33 mouse cellular contexts compared by ENCODE assay signal in genomic region chr10:94253260-94253807, GRCm38 (mm10). TPM values are rescaled to one million over a fixed set of nuclear protein-coding genes. Genes with fewer than 3 reads are reported as not detected.
DNase-seq lines count a peak whose midpoint lies in the region; ATAC-seq and TF ChIP-seq lines count a peak whose summit lies in the region.
"Had no signal": no experiment of that assay in that cellular context is flagged by ENCODE, and none has a peak within 500 bp of the region (broad histone marks: within the 10 kb centered on the region; RNA-seq: fewer than 3 reads in every experiment).

No protein-coding gene starts in this region.

- intact Hi-C loops in heart, postnatal 25 days (cut with DNase I), result no loop called here

- no peak overlapping the region for H3K4me2 ChIP-seq in heart, embryonic 11.5 days
- no peak overlapping the region for H3K4me2 ChIP-seq in kidney, embryonic 15.5 days
- no peak overlapping the region for H3K4me2 ChIP-seq in lung, embryonic 14.5 days
- H3K4me2 ChIP-seq: embryonic facial prominence, embryonic 12.5 days; embryonic facial prominence, embryonic 15.5 days; heart, embryonic 12.5 days; heart, embryonic 15.5 days; hindbrain, embryonic 13.5 days had no signal

- no peaks in the 10 kb centered on the region for H3K9me3 ChIP-seq in heart, embryonic 11.5 days (replicated peaks; ENCODE audit: control insufficient read depth, low read length)
- H3K9me3 ChIP-seq in kidney, embryonic 15.5 days (replicated peaks), result no peaks in the 10 kb centered on the region
- no peaks in the 10 kb centered on the region for H3K9me3 ChIP-seq in lung, embryonic 14.5 days (ENCODE audit: low read depth, low read length)
- H3K9me3 ChIP-seq: embryonic facial prominence, embryonic 12.5 days; embryonic facial prominence, embryonic 15.5 days; heart, embryonic 15.5 days; hindbrain, embryonic 13.5 days had no signal

- no peak overlapping the region for H3K27ac ChIP-seq in heart, embryonic 11.5 days (ENCODE audit: low read depth, low read length)
- peak overlapping the region; percentile 76 for H3K27ac ChIP-seq in kidney, embryonic 15.5 days
- no peak overlapping the region for H3K27ac ChIP-seq in lung, embryonic 14.5 days (ENCODE audit: low read depth)
- H3K27ac ChIP-seq: embryonic facial prominence, embryonic 12.5 days; embryonic facial prominence, embryonic 15.5 days; gastrocnemius, adult 2 months; heart, adult 2 months; heart, embryonic 15.5 days; hindbrain, embryonic 13.5 days had no signal

- 44% methylated on average over 17 of the region's 17 CpGs for WGBS in heart, embryonic 11.5 days (ENCODE audit: insufficient replicate concordance)
- 53% methylated on average over 17 of the region's 17 CpGs for WGBS in kidney, embryonic 15.5 days
- 45% methylated on average over 17 of the region's 17 CpGs for WGBS in lung, embryonic 14.5 days

- H3K9ac ChIP-seq in heart, embryonic 11.5 days (ENCODE audit: low read depth, low read length), result no peak overlapping the region
- no peak overlapping the region for H3K9ac ChIP-seq in kidney, embryonic 15.5 days
- H3K9ac ChIP-seq in lung, embryonic 14.5 days, result no peak overlapping the region
- H3K9ac ChIP-seq: embryonic facial prominence, embryonic 12.5 days; embryonic facial prominence, embryonic 15.5 days; forebrain, postnatal 0 days; heart, embryonic 12.5 days; heart, embryonic 15.5 days; hindbrain, embryonic 13.5 days had no signal

- peaks cover 13% of the 10 kb centered on the region for H3K4me1 ChIP-seq in heart, embryonic 11.5 days (ENCODE audit: control insufficient read depth, insufficient read depth, low read length)
- peaks cover 22% of the 10 kb centered on the region for H3K4me1 ChIP-seq in kidney, embryonic 15.5 days
- peaks cover 9% of the 10 kb centered on the region; the same call in 1 of the 2 replicates for H3K4me1 ChIP-seq in lung, embryonic 14.5 days (ENCODE audit: insufficient read depth)

- H3K27me3 ChIP-seq in heart, embryonic 11.5 days (ENCODE audit: control insufficient read depth, insufficient read depth, low read length), result no peaks in the 10 kb centered on the region
- H3K27me3 ChIP-seq in kidney, embryonic 15.5 days, result no peaks in the 10 kb centered on the region
- H3K27me3 ChIP-seq in lung, embryonic 14.5 days (ENCODE audit: insufficient read depth, low read length), result no peaks in the 10 kb centered on the region
- H3K27me3 ChIP-seq: embryonic facial prominence, embryonic 12.5 days; embryonic facial prominence, embryonic 15.5 days; heart, embryonic 12.5 days; heart, embryonic 15.5 days; hindbrain, embryonic 13.5 days had no signal

- H3K4me3 ChIP-seq in heart, embryonic 11.5 days (ENCODE audit: low read depth, low read length), result no peak overlapping the region
- no peak overlapping the region for H3K4me3 ChIP-seq in kidney, embryonic 15.5 days (replicated peaks)
- H3K4me3 ChIP-seq in lung, embryonic 14.5 days (ENCODE audit: low read depth, low read length), result no peak overlapping the region
- H3K4me3 ChIP-seq: embryonic facial prominence, embryonic 12.5 days; embryonic facial prominence, embryonic 15.5 days; gastrocnemius, adult 2 months; heart, adult 2 months; heart, embryonic 12.5 days; heart, embryonic 15.5 days; hindbrain, embryonic 13.5 days had no signal

- 0 out of 2 replicates have a peak, but pooled peaks have one; percentile 35 for ATAC-seq in heart, embryonic 11.5 days (replicated peaks; ENCODE audit: insufficient number of reproducible peaks, low FRiP score, low TSS enrichment)
- peak; percentile 38; the same call in 1 of the 2 replicates for ATAC-seq in kidney, embryonic 15.5 days (replicated peaks; ENCODE audit: low FRiP score)
- ATAC-seq in lung, embryonic 14.5 days (ENCODE audit: insufficient read depth), result no peak
- ATAC-seq: CD4-positive, CD25-positive, alpha-beta regulatory T cell, adult 4 months; forebrain, embryonic 14.5 days; forebrain, postnatal 0 days; hindbrain, embryonic 16.5 days; inflammation-experienced regulatory T-cells, adult 6 months had no signal

- H3K36me3 ChIP-seq in heart, embryonic 11.5 days (ENCODE audit: control insufficient read depth, insufficient read depth, low read length), result no peaks in the 10 kb centered on the region
- no peaks in the 10 kb centered on the region for H3K36me3 ChIP-seq in kidney, embryonic 15.5 days
- H3K36me3 ChIP-seq in lung, embryonic 14.5 days (ENCODE audit: insufficient read depth), result no peaks in the 10 kb centered on the region
- H3K36me3 ChIP-seq: embryonic facial prominence, embryonic 12.5 days; embryonic facial prominence, embryonic 15.5 days; heart, embryonic 12.5 days; heart, embryonic 15.5 days; hindbrain, embryonic 13.5 days had no signal

- no peak for DNase-seq in heart, postnatal 25 days (ENCODE audit: low spot score)
- DNase-seq in kidney, adult 18-20 months, result no peak
- peak; percentile 30 for DNase-seq in lung, embryonic 14.5 days
- DNase-seq in lung, postnatal 25 days (ENCODE audit: low spot score), result no peak
- DNase-seq: adrenal gland, adult 2 months; adrenal gland, postnatal 14 days; cerebellum, adult 11 months; cerebellum, adult 2 months; cerebellum, adult 9-11 months; cerebellum, postnatal 25 days; forebrain, postnatal 0 days; gastrocnemius, adult 2 months; gastrocnemius, postnatal 14 days; heart, adult 2 months; heart, postnatal 10 days had no signal

- no peak for TF ChIP-seq CTCF in lung, embryonic 14.5 days (IDR thresholded peaks at IDR 0.05; ENCODE audit: low read depth)

RNA-seq across cellular contexts. Expression of gene Gm4792, which starts 45.2 kb away (rescaled TPM):
- polyA plus RNA-seq in heart, embryonic 11.5 days (2014; fragmentation: Nextera tagmentation; extraction: Ambion mirVana), result not detected in 2 replicates
- not detected for total RNA-seq in heart, postnatal 25 days (2021)
- polyA plus RNA-seq in kidney, embryonic 15.5 days (2015; fragmentation: Nextera tagmentation; extraction: Ambion mirVana), result not detected in 2 replicates
- not detected in 2 replicates for polyA plus RNA-seq in lung, embryonic 14.5 days (2014; fragmentation: Nextera tagmentation; extraction: Ambion mirVana)
- total RNA-seq: adrenal gland, adult 2 months; adrenal gland, postnatal 14 days; common myeloid progenitor, adult 5-6 weeks; forebrain, postnatal 0 days; gastrocnemius, adult 2 months; gastrocnemius, postnatal 14 days; gastrocnemius, postnatal 4 days; heart, adult 2 months; heart, postnatal 10 days; hematopoietic stem cell, adult 5-6 weeks; MEL had no signal
- polyA plus RNA-seq: adrenal gland, adult 2 months; C2C12; CD4-positive, CD25-positive, alpha-beta regulatory T cell, adult 4 months; cerebellum, adult 2 months; embryonic facial prominence, embryonic 12.5 days; embryonic facial prominence, embryonic 15.5 days; forebrain, embryonic 11.5 days; frontal cortex, adult 2 months; heart, adult 2 months; heart, embryonic 12.5 days; heart, embryonic 15.5 days; inflammation-experienced regulatory T-cells, adult 6 months had no signal

RNA-seq across cellular contexts. Expression of gene Ndufa12, which starts 54.8 kb away (rescaled TPM):
- 615 and 651 TPM in 2 replicates for polyA plus RNA-seq in heart, embryonic 11.5 days (2014; fragmentation: Nextera tagmentation; extraction: Ambion mirVana)
- 100 to 1,000 TPM; 824 to 843 TPM for total RNA-seq in heart, postnatal 25 days (2021)
- polyA plus RNA-seq in kidney, embryonic 15.5 days (2015; fragmentation: Nextera tagmentation; extraction: Ambion mirVana), result 421 and 423 TPM in 2 replicates
- 420 and 423 TPM in 2 replicates for polyA plus RNA-seq in lung, embryonic 14.5 days (2014; fragmentation: Nextera tagmentation; extraction: Ambion mirVana)

RNA-seq across cellular contexts. Expression of gene Tmcc3, which starts 58.4 kb away (rescaled TPM):
- polyA plus RNA-seq in heart, embryonic 11.5 days (2014; fragmentation: Nextera tagmentation; extraction: Ambion mirVana), result 10.9 TPM in 2 replicates
- total RNA-seq in heart, postnatal 25 days (2021), result 10 to 100 TPM; 24.6 to 34.6 TPM
- 7.4 and 7.8 TPM in 2 replicates for polyA plus RNA-seq in kidney, embryonic 15.5 days (2015; fragmentation: Nextera tagmentation; extraction: Ambion mirVana)
- 5.3 and 5.4 TPM in 2 replicates for polyA plus RNA-seq in lung, embryonic 14.5 days (2014; fragmentation: Nextera tagmentation; extraction: Ambion mirVana)
